Mouse (Mus musculus) layer of hippocampus, postnatal 10 days (tissue): ENCODE data around the gene Pacsin1. TPM values are rescaled to one million over a fixed set of nuclear protein-coding genes. Genes with fewer than 3 reads are reported as not detected.

Experiments used
- DNase-seq, 2 experiments: peaks; one replicate each; pipeline ENCODE4 v3.0.0; 2021; ENCODE audit warnings: low spot score in 2 of 2
- long read RNA-seq: library from polyadenylated mRNA; stranded (forward); transcript quantifications from one replicate; pipeline ENCODE4 v2.0.0, GENCODE M21; 2023
- total RNA-seq, 2 experiments: library from RNA; stranded (reverse); gene quantifications; 2 replicates each; pipeline ENCODE4 v1.2.3; 2021

Gene Pacsin1
- 100 to 1,000 TPM; 180 to 190 TPM for total RNA-seq
- long read RNA-seq, full-length matches to known transcripts, result 92 of 141 reads
- long read RNA-seq, partial matches to known transcripts, result 15 of 141 reads
- long read RNA-seq, other reads (novel, unspliced or antisense), result 34 of 141 reads

- peak; percentile 59 to 75 for DNase-seq
Observed at GRCm38 (mm10) chr17:27655089-27656010, at the start of gene Pacsin1. Gene Pacsin1, plus strand, starts transcription at chr17:27655509.

DNA sequence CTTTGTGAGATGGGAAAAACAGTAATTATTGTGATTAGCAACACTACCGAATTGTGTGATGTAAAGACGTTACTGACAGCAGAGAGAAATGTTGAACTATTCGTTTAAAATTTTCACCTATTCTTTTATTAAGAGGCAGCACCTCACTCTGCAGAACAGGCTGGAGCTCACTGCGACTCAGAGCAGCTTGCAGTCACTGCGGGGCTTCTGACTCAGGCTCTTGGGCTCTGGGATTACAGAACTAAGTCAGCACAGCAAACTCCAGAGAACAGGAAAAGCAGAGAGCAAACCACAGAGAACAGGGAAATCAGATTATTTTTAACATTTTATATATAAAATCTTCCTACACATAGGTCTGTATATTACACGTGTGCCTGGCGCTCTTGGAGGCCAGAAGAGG, 45.7 kb upstream of the Pacsin1 start:
- no peak for DNase-seq

DNA sequence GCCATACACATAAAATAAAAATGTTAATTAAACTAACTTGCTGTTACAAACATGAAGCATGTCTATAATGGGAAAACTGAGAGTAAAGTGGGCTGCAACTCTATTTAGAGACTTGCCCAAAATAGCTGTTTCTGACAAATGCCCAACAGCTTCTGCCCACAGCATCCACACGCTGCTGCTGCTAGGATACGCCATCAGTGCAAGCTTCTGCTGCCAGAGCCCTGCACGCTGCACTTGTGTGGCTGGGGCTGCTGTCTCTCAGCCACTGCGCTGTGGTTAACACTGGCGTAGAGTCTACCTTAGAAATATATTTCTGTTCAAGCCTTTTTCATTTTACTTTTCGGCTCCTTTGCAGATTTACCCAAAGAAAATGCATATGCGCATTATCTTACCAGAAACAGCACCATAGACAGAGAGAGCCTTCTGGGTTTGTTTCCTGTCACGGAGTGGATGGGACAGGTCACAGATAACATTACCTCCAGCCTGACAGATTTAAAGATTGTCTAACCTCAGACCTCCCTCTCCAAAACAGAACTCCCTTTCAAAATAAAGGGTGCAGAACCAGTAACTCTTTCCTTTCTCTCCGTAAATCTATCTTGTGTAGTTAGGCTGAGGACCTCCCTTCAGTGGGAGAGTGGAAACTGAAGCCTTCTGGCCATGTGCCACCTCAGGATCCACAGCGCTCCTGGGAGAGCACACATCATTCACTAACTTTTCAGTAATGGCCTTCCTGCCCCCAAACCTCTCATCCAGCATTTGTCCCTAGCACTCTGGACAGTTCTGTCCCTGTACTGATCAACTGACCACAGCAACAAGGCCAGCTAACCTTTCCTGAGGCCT, 44.4 kb upstream of the Pacsin1 start:
- DNase-seq, result peak; percentile 45 to 64

GRCm38 (mm10) chr17:27611519-27611884, 43.8 kb upstream of the Pacsin1 start:
- no peak for DNase-seq

DNA sequence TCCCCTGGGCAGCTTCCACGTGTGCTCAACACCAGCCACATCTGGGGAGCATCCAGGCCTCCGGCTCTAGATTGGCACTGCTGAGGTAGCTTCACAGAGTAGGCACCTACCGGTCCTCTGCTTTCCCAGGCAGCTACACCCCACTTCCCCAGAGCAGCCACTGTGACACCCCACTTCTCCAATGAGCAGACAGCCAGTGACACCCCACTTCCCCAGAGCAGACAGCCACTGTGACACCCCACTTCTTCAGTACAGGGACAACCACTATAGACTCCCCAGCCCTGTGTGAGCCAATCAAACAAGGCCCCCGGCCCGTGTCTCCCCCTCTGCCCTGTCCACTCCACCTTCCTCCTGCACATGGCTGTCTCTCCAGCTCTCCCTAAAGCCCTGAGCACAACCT, 43.3 kb upstream of the Pacsin1 start:
- DNase-seq, result no peak

DNA sequence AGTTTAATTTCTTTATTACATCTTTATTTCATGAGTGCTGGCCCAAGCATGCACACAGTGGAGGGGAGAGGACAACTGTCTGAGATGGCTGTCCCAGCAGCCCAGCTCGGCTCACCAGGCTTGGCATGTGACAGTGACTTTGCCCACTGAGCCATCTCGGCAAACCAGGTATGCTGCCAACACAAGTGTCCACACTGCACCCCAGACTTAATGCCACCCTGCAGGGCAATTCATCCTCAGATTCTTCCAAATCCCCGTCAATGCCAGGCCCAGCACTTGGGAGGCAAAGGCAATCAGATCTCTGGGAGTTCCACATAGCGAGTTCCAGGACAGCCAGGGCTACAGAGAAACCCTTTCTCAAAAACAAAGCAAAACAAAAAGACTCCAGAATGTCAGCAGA, 42.3 kb upstream of the Pacsin1 start:
- DNase-seq, result no peak

DNA sequence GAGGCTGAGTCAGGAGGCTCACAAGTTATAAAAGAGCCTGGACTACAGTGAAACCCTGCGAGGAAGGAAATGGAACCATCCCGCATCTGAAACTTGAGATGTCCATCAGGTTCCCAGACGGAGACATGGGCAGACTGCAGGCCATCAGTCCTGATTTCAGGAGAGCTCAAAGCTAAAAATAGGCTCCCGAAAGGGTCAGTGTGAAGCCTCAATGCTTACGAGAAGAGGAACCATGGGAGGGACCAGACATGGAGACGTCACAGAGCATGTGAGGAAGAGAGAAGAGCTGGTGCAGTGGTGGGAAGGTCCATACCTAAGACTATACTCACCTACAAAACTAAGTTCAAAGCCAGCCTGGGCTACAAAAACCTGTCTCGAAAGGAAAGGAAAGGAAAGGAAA, 39.9 kb upstream of the Pacsin1 start:
- no peak for DNase-seq

DNA sequence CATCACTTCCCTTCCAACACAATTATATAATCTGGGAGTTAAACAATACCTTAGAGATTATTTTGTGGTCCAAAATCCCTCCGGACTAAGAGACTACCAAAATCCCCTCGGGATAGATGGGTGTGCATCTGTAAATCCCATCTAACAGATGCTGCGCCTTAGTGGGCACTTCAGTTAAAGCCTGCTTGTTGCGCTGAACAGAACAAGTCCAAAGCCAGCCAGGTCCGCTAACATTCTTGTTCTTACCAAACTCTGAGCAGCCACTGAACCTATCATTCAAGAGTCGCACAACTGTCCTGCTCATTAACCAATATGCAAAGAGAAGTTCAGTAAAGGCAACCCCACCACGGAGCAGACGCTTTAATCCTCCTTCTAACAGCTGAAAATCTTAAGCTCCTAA, 34.1 kb upstream of the Pacsin1 start:
- DNase-seq, result no peak

DNA sequence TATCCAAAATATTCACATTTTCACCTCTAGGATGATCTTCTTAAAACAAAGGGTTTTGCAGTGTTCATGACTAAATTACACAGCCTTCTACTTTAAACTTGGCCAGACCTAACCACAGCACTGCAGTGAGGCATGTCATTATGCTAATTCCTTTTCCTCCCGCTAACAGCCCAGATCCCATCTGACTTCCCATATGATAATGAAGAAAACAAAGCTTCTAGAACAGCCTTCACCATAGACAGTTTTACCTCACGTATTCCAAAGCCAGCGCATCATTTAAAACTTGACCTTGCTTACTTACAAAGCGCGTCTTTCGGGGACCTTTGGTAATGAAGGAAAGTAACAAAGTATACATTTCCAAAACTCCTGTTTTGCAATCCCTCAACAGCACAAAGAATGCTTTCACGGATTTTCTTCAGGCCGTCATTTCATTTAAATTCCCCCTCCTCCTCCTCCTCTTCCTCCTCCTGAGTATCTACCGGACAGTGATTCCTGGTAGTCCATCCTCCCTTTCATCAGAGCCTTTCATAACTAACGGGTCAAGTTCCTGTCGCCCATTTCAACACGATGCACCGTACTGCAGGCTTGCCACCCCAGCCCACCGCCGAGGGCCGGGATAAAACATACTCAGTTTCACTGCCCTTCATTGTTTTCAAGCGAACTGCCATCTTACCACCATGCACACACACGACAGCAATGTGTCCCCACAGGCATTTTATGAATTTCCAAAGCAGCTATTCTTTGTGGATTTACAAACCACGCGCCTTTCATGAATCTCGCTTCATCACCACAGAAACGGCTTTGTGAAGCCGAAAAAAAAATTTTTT, 33.4 kb upstream of the Pacsin1 start:
- no peak for DNase-seq

DNA sequence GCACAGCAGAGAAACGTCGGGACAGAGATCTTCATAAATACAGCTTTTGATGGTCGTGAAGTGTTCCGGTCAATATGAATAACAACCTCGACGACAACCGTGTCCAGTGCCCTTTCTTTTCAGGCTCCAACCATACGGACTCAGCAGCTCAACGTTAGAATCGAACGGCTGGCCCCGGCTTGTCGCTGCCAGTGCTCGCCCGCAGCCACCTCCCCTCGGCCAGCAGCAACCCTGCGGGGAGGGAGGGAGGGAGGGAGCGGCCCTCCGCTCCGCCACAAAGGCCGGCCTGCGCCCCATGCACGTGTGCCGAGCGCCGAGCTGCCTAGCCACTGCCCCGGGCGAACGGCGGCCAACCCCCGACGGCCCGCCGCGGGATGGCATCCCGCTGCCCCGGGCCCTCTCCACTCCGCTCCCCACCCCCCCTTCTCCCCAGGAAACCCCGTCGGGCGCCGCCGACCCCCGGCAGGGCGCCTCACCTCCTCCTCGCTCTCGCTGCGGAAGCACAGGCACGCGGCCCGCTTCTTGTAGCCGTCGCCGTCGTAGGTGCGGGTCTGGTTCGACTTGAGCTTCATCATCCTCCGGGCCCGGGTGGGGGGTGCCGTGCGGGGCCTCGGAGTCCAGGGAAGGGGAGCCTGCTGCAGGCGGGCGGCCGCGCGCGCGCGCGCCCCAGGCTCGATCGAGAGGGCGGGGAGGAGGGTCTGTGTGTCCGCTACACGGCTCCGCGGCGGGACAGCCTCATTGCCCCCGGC, 32.5 kb upstream of the Pacsin1 start:
- peak; percentile 40 to 59 for DNase-seq

GRCm38 (mm10) chr17:27623360-27624326, 31.7 kb upstream of the Pacsin1 start, which contains the start of gene Nudt3:
Gene Nudt3, minus strand, starts transcription at chr17:27623495.
- DNase-seq, result peak; percentile 89 to 93

GRCm38 (mm10) chr17:27625455-27626251, 29.7 kb upstream of the Pacsin1 start:
- no peak for DNase-seq

GRCm38 (mm10) chr17:27626681-27627080, 28.6 kb upstream of the Pacsin1 start:
- DNase-seq, result no peak

GRCm38 (mm10) chr17:27627451-27627850, 27.9 kb upstream of the Pacsin1 start:
- DNase-seq, result no peak

- DNase-seq, result no peak
Observed at GRCm38 (mm10) chr17:27628376-27628775, 26.9 kb upstream of the Pacsin1 start.

DNA sequence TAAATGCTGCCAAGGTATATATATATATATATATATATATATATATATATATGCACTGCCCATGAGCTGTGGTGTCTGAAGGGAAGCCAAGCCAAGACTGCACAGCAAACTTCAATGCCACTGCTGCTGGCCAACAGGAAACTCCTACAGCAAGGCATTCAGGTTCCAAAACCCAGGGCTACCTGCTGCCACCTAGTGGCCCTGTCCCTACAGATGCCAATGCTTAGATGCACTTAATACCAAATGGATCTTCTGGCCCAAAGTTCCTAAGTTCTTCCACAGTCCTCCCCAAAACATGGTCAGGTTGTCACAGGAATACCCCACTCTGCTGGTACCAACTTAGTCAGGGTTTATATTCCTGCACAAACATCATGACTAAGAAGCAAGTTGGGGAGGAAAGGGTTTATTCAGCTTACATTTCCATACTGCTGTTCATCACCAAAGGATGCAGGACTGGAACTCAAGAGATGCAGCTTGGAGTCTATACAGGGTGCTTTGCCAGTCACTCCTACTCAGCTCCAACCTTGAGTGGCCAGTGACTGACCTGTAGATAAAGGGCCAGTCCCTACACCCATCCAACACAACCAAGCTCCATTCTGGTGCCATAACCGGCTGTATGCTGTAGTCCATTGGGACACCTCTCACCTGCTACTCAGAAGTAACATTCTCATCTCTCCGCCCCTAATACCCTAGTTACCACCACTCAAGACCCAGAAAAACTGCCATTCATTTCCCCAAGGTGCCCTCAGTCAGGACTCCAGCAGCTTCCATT, 25.9 kb upstream of the Pacsin1 start:
- peak; percentile 84 to 88 for DNase-seq

DNA sequence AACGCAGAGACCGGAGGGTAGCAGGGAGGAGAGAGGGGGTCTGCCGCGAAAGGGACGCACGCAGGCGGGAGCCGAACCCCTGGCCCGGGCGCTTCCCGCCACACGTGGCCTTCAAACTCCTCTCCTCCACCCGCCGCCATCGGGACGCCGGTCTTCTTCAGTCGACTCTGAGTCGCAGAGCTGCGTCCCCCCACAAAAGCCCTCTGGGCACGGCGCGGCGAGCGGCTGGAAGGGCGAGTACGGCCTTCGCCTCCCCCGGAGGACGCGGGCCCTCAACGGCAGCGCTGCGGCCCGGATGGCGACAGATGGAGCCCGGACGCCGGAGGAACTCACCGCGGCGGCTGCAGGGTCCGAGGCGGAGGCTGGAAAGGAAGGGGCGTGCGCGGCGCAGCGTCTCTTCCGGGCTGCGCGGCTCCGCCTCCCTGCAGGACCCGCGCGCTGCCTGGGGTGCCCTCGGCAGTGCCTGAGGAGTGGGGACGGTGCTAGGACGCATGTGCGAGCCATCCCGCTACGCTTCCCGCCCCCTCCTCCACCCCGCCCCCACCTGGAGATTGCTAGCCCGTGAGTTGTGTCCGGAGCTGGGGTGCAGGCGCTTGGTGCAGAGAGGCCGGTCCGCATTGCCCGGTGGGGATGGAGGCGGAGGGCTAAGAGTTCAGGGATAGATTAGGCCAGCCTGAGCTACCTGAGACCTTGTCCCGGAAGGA, 20.3 kb upstream of the Pacsin1 start, which contains the start of gene RPS10-NUDT3:
TSS of gene RPS10-NUDT3 (minus strand) at position 352 of the 704 bp plus-strand sequence.
- peak; percentile 88 to 92 for DNase-seq
